Mouse (Mus musculus) c-Kit-positive CD71-positive TER-119-negative erythroid progenitor cells, embryonic 14.5 days (primary cell): Measurements from ENCODE around the gene Grid2.

Experiments
- DNase-seq: peaks from one replicate; pipeline ENCODE4 v3.0.0-alpha.2; 2013; ENCODE audit warnings: low read depth

The Grid2 gene

DNA sequence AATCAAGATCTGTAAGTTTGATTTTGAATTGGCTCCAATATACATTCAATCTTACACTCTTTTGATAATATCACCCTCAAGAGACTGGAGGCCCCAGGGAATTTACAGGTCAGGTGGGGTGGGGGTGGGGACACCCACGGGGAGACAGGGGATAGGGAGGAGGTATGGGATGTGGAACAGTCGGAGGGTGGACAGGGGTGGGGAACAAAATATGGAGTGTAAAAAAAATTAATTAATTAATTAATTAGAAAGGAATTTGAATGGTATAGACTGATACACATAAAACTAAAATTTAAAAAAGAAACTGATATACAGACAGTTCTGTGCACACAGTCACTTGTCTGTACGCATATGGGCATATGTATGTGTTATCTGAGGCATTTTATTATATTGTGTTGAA is 380.3 kb downstream of the Grid2 start:
- no peak for DNase-seq

DNA sequence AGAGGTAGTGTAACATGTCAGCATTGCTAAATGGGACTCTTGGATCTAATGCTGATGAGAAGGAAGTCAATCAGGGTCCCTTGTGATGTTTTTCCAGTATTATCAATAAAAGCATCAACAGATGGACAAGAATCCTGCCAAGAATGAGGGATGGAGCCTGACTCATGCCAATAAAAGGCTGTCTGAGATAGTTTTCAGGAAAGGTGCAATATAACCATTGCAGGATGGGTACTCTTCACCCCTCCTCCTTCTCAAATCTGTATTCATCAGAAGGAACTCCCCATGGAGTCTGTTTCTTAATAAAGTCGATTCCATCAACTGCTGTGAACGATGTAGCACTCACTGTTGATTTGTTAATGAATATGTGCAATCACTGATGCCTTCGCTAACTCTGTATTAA is 403.7 kb downstream of the Grid2 start:
- DNase-seq, result no peak

DNA sequence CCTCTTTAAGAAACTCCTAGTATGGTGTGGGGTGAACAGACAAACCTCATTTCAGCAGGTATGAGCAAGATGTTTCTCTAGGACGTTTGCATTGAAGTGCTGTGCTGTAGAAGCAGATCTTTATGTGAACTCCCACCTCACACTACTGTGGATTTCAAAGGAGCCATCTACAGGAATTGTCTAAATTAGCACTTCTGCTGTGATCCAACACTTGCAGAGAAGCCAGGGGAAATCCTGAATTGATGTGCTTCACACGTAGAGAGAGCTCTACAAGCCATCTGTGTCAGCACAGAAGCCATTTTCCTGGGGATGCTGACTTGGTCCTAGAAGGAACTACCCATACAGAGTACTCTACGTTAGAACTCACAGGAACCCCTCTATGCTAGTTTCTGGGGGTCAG is 430.0 kb downstream of the Grid2 start:
- no peak for DNase-seq

DNA sequence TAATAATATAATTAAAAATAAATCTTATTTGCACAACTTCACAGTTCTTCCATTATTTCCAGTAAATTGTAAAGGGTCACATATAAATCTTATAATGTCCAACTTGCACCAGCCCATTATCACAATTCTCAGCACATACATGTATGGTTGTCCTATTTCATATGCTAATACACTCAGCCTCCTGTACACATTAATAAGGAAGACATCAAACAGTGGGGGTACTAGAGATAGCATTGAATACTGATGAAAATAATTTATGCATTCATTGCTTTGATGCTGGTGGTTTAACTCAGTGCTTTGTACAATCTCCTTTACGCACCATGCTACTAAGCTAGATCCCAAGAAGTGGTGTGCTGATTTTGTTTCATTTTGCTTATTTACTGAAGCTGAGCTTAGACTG is 446.0 kb downstream of the Grid2 start:
- no peak for DNase-seq

DNA sequence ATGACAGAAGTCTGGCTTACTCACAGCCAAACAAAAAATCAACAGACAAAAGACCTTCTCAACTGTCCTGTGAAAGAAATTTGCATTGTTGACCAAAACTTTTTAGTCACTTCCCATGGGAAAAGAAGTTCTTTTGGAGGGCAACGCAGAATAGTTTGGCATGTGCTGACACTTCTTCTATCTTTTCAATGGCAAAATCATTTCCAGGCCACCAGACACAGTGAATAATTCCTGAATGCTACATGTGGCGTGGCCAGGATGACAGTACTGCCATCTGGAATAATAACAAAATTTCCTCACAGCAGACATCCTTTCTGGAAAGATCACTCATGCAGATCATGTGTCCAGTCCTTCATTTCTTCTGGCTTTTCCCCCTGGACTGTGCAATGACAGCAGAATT is 478.1 kb downstream of the Grid2 start:
- no peak for DNase-seq

DNA sequence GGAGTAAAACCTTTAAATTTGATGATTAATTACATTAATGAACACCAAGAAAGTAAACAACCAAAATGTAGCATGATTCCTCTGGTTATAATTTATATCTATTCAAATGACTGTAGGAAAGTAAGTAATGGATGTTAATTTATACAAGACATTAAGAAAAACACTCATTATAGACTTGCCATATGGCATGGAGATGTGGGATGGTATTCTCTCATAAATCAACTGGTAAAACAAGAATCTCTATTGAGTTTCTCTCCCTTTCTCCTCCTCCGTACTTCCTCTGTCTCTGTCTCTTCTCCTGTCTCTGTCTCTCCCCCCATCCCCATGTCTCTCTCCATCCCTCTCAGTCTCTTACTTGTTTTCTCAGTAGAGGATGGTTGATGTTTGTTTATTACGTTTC is 506.9 kb downstream of the Grid2 start:
- DNase-seq, result no peak

DNA sequence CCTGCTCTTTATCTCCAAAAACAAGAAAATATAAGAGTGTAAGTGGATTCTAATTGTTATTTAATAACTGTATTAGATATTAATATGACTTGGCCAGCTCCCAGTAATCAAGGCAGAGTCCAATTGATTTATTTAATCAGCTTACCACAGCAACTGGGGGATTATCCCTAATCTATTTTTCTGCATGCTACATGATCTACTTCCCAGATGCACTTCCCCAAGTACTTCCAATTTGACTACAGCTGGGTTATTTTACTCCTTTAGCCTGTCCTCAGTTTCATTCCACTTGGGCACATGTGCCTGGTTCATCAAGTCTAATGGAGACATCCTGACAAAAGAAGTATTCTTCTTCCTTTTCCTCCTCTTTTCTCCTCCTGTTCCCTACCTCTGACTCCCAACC is 539.0 kb downstream of the Grid2 start:
- no peak for DNase-seq

DNA sequence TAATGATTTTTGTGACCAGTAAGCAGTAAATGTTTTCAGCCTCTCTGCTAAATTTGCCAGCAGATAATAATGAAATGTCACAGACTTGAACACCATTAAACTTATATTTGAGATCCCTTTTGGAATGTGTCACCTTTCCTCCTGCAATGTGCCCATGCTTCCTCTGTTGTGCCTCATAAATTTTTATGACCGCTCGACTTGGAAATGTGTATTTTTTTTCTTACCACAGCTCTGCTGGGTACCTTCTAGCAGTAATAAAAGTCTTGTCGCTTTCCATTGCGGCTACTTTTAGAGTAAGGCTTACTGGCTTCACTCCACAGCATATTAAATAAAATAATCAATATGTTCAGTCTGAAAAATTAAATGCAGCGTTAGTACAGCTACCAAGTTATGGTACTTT is 564.6 kb downstream of the Grid2 start:
- no peak for DNase-seq

DNA sequence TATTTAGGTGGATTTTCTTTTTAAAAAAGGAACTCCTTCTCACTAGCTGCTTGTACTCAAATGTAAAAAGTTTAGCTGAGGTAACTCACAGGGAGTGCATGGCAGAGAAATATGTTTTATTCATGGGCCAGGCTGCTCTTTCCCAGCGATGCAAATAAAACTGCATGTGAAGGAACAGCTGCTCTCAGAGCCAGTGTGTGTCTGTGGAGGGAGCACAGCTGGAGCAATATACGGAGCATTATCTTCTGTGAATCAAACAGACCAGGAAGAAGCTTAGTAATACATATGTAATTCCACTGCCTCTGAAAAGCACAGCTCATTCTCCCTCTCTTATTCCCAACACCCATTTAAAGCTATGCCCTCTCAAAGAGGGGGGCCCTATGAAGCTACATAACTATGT is 607.0 kb downstream of the Grid2 start:
- DNase-seq, result no peak

DNA sequence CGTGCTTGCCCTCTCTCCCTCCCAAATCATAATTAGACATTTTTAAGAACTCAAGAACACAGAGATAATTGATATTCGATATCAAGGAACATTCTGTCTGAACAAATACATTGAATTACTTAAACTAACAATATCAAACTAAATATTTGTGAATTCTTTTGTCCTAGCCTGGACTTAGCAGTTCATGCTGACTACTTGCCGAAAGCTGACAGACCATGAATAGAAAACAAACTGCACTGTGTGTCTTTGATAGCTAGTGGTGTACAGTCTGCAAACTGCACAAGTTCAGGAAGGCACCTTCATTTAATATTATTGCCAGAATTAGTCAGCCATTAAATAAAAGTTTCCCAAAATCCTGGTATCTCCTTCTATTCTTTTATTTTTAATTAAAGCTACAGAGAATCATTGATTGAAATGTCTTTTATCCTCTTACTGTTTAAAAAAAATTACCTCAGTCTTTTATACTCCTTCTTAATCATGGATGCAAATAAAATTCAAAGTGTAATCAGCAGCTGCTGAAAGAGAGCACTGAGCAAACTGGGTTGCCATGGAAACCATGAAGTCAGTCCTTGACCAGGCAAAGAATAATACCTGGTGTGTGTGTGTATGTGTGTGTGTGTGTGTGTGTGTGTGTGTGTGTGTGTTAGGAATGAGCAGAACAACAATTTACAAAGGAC is 621.5 kb downstream of the Grid2 start:
- no peak for DNase-seq

DNA sequence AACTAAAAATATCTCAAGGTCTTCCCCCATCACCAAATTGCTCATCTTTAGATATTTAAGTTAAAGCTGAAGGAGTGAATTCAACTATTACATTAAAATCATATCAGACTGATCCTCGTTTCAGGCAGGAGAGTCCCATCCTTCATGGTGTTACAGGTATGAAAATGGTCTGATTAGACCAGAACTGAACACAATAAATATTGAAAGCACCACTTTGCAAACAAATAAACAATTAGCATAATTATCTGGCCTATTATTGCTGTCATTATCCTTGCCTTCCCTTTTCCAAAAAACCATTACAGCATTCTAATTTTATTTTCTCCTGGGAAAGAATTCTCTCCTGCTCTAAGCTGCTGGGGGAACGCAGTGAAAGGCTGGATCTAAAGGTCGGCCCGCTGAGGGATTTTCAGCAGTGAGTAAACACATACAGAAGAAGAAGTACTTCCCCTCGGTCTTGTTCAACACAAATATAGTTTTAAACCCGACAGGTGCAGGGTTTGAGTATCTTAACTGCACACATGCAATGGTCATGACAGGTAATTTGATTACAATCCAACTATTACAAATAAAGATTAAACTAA is 622.2 kb downstream of the Grid2 start:
- no peak for DNase-seq

DNA sequence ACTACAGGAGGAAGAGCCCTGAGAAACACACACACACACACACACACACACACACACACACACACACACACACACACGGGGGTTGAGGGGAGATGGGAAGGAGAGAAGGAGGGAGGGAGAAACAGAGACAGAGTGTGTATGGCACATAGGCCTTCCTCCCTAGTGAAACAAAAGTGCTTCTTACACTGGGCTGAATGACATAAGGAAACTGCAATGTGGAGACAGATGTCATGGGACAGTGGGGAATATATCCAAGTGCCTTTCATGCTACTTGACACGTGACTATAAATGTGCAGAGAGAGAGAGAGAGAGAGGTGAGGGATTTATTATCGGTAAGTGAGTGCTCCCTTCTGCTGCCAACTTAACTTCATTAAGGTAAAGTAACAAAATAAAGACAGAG is 639.0 kb downstream of the Grid2 start:
- DNase-seq, result no peak

DNA sequence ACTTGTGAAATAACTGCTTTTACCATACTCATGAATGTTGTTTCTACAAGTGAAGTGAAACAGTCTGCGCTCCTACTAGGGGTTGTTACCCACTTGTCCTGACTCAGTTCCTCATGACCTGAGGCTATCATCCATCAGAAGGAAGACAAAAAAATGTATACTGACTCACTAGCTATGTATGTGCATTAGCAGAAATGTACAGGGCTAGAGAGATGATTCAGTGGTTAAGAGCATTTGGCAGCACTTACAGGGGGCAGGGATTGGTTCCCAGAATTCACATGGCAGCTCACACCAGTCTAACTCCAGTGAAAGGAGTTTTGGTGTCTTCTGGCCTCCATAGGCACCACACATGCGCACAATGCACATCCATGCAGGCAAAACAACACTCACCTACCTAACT is 642.5 kb downstream of the Grid2 start:
- DNase-seq, result no peak

DNA sequence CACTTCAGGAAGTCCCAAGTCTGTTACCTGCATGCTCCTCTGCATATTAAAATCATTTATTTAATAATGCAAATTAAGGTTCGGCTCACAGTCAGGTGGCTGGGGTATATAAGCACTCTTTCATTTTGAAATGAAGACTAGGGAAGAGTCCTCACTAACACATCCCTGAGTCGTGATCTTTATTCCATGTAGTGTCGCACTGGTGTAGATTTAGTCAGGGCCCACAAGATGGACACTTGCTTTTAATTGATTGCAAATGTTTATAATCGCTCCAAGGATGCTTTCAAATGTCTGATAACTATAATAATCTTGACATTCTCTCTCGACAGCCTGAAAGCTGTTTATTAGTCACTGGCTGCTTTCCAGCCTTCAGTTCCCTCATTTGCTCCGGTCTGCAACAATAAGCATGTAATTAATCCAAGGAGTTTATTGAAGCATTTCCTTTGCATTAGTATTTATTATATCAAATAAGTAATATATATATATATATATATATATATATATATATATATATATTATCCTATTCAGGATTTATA is 661.4 kb downstream of the Grid2 start:
- DNase-seq, result no peak

DNA sequence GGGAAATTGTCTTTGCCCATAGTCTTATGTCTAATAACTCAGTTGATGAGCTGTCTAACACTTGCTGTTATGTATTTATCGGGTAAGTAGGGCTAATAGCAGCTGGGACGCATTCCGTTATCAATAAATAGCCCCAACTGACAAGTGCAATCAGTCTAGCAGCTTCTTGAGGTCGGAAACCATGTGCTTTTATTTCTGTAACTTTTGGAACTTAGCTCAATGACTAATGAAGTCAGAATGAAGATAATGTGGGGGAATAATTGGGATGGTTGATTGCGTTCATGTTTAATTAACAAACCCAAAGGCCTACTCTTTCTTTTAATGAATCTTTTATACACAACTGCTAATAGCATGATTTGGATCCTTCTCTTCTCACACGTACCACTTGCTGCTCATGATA is 666.3 kb downstream of the Grid2 start:
- DNase-seq, result no peak

DNA sequence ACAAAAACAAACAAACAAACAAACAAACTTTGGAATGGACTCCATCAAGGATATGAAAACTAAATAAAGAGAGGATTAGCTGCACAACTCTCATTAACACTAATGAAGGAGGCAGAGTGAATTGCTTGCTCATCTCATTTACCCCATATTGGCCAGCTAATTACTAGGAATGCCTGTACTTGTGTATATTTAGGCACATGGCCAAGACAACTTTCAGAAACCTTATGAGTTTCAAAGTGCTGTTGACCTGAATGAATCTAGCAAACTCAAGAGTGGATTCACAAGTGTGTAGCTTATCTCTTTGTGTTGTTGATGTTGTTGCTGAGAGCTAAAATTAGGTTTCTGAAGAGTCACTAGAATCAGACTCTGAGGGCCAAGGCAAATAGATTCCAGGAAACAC is 675.5 kb downstream of the Grid2 start:
- no peak for DNase-seq

DNA sequence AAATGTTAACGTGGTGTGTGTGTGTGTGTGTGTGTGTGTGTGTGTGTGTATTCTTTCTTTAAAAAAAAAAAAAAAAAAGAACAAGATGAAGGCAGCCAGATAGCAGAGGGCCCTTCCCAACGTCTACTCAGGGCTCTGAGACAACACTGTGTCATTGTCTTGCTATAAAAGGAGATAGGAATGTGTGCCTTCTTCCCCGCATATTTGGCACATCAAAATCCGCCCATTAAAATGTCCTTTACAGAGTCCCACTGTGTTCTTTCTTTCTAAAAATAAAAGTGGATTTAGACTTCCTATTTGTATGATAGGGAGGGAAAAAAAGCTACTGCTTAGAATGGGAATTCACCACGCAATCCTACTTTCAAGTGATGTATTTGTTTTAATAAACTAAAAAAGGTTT is 691.0 kb downstream of the Grid2 start:
- no peak for DNase-seq

DNA sequence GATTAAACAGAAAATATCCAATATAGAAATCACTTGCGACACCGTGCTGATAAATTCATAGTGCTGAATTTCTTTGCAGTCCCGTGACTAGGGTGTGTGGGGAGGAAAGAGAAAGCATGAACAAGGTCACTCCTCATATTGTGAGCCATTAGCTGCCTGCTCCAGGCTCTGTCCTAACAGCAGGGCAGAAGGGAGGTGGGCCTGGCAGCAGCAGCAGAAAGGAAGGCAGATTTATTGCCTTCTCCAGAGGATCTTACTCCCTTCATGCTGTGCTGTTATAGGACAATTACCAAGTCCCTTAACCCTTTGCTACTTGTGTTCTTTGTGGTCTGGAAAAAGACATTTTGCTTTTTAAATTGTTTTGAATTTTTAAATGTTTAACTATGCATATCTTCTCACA is 708.1 kb downstream of the Grid2 start:
- no peak for DNase-seq

DNA sequence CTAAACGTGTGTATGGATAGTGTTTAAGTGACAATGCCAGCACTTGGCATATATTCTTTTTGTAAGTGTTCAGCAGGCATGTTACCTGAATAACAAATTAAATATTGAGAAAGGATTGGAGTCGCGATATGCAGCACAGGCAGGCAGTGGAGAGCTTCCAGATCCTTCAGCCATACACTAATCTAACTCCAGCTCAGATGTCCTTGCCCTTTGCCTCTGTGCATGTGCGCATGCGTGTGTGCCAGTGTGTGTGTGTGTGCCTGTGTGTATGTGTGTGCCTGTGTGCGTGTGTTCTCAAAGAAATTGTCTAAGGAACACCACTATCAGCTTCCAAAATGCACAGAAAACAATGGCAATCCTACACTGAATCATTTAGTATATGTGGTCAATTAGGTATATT is 708.6 kb downstream of the Grid2 start:
- no peak for DNase-seq

DNA sequence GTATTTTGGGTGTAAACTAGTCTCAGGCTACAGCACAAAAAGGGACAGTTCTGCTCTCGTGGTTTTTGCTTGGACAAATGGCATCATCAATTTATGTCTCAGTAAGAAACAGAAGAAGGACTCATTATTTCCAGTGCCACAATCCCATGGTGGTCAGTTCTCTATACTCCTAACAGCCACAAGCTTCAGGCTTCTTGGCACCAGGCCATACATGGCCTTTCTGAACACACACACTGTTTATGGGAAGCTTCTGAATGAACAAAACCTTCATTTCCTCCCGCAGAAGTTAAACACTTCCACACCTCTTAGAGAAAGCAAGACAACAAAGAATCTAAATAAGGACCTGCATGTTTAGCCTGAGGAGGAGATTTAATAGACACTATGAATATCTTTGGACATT is 709.1 kb downstream of the Grid2 start:
- DNase-seq, result no peak

DNA sequence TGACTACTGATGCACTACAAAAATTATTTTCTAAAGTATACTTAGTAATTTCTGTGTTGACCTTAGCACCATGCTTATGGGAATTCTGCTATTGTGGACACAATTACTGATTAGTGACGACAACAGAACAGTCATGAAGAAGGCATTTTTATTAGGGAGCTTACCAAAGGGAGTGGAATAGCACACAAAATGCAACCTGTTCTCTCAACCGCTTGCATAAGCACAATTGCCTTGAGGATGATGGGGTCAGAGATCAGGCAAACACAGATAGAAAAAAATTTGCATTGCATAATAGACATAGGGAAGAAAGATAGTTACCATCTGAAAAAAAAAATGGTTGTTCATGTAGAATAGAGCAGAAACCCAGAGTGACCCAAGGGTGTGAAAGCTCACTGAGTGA is 790.4 kb downstream of the Grid2 start:
- DNase-seq, result no peak

DNA sequence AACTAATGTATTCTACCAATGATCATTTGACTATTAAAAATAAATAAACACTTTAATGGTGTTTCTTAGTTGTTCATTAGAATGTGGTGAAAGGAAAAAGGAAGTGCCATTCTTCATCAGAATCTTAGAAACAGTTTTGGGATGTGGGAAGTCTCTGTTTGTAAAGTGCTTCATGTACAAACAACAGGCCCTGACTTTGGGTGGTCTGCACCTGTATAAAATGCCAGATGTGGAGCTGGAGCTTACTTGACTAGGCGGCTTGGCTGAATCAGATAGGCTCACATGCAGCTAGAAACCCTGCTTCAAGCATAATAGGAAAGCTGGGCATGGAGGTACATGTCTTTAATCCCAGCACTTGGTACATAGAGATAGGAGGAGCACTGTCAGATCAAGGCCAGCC is 791.1 kb downstream of the Grid2 start:
- DNase-seq, result no peak

DNA sequence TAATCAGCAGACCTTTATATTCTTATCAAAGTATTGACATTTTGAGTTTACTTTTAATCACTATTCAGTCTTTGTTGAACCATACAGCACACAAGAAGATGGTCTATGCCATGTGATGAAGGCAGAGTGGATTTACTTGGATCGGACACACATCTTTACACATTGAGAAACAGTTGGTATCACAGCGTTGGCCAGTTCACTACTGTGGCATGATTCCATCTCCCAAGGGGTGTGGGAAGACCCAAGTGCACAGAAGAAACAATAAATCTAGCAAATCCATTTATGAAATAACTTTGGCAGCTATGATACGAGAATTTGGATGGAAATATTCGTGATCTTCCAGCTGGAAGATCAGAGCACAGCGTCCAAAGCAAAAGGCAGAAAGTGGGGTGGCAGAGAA is 792.3 kb downstream of the Grid2 start:
- DNase-seq, result no peak

DNA sequence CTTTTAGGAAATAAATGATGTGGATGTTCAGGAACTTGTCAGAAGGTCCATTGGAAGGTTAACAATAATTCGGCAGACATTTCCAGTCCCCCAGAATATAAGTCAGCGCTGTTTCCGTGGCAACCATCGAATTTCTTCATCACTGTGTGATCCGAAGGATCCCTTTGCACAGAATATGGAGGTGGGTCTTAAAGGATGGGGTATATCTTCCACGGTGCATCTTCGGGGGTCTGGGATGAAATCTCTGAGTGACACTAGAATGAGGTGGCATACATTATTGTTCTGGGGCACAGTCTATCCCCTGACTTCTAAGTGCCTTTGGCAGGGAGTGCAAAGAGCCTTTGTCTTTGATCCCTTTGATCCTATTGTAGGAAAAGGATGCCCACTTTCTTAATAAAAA is 808.2 kb downstream of the Grid2 start:
- DNase-seq, result no peak
